Mouse (Mus musculus): ENCODE data around the gene Dbnl.
A peak's percentile ranks its signal among the peaks of the same experiment; 100 is the strongest.

The Dbnl gene

DNA sequence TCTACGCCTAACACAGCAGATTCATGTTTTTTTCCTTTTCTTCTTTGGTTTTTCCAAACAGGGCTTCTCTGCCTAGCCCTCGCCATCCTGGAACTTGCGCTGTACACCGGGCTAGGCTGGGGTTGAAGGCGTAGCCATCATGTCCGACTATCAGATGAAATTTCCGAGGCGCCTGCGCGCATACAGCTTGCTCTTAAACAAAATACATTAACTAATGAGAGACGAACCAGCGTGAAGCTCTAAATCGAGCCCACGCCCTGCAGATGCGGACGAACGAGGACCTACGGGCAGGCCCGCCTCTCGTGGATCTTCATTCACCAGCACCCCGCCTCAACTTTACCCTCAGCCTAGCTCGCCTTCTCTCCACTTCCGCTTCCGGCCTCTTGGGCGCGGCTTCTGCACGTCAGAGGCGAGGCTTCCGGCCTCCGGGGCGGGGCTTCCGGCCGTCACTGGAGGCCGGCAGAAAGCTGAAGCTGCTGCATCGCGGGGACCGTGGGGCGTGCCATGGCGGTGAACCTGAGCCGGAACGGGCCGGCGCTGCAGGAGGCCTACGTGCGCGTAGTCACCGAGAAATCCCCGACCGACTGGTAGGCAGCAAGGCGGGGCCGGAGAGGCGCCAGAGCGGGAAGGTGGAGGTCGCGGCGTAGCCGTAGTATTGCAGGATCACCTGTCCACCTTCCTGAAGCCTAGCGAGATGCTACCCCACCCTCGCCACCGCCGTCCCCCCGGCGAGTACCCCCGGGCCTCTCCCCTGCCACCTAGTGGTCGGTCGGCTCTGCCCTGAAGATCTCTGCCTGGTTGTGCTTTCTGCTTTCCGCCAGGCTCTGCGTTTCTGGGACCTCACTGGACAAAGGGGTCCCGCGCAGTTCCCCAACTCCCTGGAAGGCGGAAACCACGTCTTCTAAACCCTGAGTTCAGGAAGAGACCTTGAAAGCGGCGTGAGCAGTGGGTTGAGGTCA is at the start of gene Dbnl:
TSS of gene Dbnl (plus strand) at position 433 of the 959 bp plus-strand sequence.
- peak; percentile 96 for DNase-seq (ENCODE audit: low read depth, low spot score)

DNA sequence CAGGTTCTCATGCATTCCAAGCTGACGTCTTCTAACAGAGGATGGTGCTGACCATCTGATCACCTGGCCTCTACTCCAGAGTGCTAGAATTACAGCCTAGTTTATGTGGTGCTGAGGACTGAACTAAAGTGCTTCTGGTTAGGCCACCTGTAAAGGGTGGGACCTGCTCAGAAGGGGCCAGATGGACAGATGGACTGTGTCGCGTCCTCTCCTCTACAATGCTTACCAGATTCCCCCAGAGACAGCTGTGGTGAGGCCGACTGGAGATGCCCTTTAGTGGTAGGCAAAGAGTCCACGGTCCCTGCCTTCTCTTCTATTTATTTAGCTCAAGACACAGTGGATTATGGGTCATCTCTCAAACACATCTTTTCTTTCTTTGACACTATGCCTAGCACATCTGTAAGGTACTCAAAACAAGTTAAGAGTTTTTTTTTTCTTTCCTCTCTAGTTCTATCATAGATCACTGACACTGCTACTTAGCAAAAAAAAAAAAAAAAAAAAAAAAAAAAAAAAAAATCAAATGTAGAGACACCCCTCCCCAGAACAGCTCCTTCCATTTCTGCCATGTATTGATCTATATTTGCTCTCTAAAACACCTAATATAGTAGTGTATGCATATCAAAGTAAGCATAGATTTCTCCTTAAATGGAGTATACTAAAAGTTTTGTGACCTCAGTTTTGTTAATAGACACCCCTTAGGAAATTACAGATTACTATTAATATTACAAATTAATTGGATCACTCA is 49.2 kb upstream of the Dbnl start:
- no peak for DNase-seq (ENCODE audit: low read depth, low spot score)

DNA sequence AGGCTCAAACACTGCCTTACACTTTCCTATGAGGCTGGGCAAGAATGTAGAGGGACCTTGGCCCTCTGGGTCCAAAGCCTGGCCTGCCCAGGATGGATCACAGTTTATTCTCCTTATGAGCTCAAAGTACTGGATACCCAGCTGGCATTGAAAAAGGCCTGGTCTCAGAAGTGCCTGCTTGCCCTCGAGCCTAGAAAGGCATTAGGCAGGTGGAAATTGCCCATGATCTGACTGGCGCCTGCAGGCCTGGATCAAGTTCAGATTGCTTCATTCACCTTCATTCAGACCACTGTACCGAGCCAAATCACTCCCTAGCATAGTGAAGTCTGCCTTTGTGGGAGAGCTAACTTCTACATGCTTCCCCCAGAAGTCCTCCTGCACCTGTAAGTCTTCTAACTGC is 48.4 kb upstream of the Dbnl start:
- no peak for DNase-seq (ENCODE audit: low read depth, low spot score)

DNA sequence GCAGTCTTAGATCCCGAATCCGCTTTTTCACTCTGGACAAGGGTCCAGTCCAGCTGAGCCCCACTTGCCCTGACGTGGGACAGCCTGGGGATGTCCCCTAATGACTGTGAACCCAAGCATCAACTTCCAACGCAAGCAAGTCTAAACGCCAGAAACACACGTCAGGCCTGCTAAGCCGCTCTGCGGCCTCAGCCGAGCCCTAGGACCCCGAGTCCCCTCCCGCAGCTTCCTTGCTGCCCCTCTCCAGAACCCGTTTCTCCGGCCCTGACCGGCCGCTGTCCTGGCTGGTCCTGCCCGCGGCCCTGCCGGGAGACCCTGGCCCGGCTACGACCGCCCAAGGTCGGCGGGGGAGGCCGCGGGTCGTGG is 47.7 kb upstream of the Dbnl start:
- no peak for DNase-seq (ENCODE audit: low read depth, low spot score)

- peak; percentile 58 for DNase-seq (ENCODE audit: low read depth, low spot score)
Measured at GRCm38 (mm10) chr11:5740965-5741627, 47.2 kb upstream of the Dbnl start.

- peak; percentile 68 for DNase-seq (ENCODE audit: low read depth, low spot score)
Measured at GRCm38 (mm10) chr11:5742106-5742505, 46.2 kb upstream of the Dbnl start.

- no peak for DNase-seq (ENCODE audit: low read depth, low spot score)
Measured at GRCm38 (mm10) chr11:5744951-5745350, 43.3 kb upstream of the Dbnl start.

GRCm38 (mm10) chr11:5753755-5754154 is 34.5 kb upstream of the Dbnl start:
- DNase-seq (ENCODE audit: low read depth, low spot score): no peak

DNA sequence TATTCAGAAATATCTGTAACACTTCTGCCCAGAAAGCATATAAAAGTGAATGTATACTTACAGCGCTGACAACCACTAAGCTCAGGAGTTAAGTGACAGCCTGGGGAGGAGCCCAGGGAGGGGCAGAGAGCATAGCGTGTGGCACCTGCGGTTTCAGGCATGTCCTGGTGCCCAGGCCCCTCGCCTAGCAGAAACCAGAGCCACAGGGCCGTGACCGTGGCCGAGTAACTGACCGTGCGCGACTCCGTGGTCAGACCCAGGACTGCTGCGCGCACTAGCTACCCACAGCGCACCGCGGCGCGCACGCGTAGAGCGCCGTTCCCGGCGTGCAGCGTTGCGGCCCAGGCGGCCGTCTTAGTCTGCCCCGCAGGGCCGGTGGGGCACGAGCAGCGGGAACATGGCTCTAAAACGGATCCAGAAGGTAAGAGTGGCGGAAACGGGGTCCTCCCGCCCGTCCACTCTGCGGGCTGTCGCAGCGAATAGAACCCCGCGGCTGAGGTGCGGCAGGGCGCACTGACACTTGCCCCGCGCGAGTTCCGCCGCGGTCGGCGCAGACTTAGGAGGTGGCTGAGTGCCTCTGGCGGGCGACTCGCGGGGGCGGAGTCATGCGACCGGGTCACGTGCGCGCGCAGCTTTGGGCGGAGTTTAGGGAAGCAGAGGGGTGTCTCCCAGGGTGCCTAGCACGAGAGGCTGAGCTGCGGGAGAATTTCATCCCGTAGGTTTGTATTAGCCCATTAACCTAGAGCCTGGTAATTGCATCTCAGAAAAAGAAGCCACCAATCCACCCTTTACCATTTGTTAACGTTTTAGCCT is 26.3 kb upstream of the Dbnl start, which contains the start of gene Urgcp:
TSS of gene Urgcp (minus strand) at position 557 of the 813 bp plus-strand sequence.
- DNase-seq (ENCODE audit: low read depth, low spot score): peak; percentile 89

GRCm38 (mm10) chr11:5762633-5762982 is 25.7 kb upstream of the Dbnl start:
- DNase-seq (ENCODE audit: low read depth, low spot score): no peak

GRCm38 (mm10) chr11:5766019-5766418 is 22.3 kb upstream of the Dbnl start:
- DNase-seq (ENCODE audit: low read depth, low spot score): no peak

DNA sequence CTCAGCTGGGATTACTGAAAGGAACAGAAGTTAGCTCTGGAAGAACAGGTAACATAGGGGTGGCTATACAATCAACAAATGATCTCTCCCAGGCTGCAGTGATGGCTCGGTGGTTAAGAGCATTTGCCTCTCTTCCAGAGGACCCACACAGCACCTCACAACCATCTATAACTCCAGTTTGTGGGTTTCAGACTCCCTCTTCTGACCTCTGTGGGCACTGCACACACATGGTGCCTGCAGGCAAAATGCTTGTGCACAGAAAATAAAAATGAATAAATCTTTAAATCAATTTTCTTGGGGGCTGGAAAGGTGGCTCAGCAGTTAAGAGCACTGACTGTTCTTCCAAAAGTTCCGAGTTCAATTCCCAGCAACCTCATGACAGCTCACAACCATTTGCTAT is 9.8 kb upstream of the Dbnl start:
- DNase-seq (ENCODE audit: low read depth, low spot score): peak; percentile 27

- no peak for DNase-seq (ENCODE audit: low read depth, low spot score)
Measured at GRCm38 (mm10) chr11:5780035-5780499, 8.2 kb upstream of the Dbnl start.

- peak; percentile 26 for DNase-seq (ENCODE audit: low read depth, low spot score)
Measured at GRCm38 (mm10) chr11:5782199-5782944, 5.9 kb upstream of the Dbnl start.

- DNase-seq (ENCODE audit: low read depth, low spot score): peak; percentile 20
Measured at GRCm38 (mm10) chr11:5785732-5786131, 2.6 kb upstream of the Dbnl start.

- peak; percentile 8 for DNase-seq (ENCODE audit: low read depth, low spot score)
Measured at GRCm38 (mm10) chr11:5787671-5788055, 625 bp upstream of the Dbnl start.

GRCm38 (mm10) chr11:5789071-5789753 is 924 bp downstream of the Dbnl start:
- DNase-seq (ENCODE audit: low read depth, low spot score): peak; percentile 61

GRCm38 (mm10) chr11:5789754-5790333 is 1.6 kb downstream of the Dbnl start:
- no peak for DNase-seq (ENCODE audit: low read depth, low spot score)

- DNase-seq (ENCODE audit: low read depth, low spot score): no peak
Measured at GRCm38 (mm10) chr11:5790431-5790830, 2.1 kb downstream of the Dbnl start.
